Mouse (Mus musculus) telencephalon, adult 2 months (tissue): ENCODE results near the gene Clk3.
A peak's percentile ranks its signal among the peaks of the same experiment; 100 is the strongest.

Experiments used
- DNase-seq: peaks from one replicate; pipeline ENCODE4 v3.0.0-alpha.2; 2011; ENCODE audit warnings: low read depth, low spot score

Gene Clk3

DNA sequence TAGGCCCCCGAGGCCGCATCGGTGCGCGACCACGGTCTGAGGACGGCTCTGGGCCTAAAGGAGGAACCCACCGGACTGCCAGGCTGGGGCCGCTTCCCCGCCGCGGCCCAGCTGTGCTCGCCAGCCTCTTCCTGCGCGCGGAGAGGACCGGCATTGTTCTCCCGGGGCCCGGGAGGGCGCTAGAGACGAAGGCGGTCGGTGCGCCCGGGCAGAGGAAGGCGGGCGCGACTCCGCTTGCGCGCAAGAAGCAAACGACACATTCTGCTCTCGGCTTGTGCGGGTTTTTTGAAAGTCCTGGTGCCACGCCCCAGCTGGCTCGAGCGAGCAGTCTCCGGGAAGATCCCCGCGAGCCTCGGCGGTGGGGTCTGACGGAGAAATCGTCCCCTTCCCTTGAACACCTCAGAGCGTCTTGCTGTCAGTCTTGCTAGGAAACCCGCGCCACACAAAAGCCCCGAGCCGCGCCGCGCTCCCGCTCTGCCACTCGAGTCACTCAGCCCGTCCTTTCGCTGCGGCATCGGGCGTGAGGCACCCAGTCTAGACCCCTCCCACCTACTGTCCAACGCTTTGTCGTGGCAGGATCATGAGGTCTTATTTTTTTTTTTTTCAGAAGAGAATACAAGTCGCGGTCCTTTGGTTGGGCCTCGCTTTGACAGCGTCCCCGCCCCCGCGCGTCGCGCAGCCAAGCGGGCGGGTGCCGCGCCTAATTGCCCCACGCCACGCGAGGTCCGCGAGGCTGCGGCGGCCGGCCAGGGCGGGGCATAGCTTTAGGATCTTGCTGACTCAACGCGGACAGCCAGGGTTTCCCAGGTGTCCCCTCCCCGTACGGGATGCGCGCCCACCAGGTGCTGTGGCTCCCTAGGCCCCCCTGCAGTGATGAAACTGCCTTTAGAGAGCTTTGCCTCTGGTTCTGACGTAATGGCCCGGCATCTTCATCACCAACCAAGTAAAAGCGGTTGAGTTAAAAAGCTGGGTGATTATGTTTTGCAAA lies at the start of gene Clk3:
Gene Clk3 (minus strand): TSS at position 497 of the 988 bp plus-strand sequence.
- DNase-seq, result no peak

DNA sequence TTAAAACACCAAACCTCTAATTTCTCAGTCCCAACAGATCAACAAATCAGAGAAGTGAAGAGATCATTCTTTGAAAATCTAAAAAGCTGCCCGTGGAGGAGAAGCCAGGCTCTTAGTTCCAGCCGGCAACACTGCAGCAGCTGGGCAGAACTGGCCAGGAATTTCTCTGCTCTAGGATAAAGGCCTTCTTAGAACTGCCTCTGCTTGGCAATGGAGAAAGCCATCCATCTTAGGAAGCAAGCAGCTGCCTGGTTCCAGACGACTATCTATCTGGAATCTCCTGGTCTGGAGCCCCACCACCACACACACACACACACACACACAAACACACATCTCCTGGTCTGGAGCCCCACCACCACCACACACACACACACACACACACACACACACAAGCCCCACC lies 49.2 kb upstream of the Clk3 start:
- no peak for DNase-seq

DNA sequence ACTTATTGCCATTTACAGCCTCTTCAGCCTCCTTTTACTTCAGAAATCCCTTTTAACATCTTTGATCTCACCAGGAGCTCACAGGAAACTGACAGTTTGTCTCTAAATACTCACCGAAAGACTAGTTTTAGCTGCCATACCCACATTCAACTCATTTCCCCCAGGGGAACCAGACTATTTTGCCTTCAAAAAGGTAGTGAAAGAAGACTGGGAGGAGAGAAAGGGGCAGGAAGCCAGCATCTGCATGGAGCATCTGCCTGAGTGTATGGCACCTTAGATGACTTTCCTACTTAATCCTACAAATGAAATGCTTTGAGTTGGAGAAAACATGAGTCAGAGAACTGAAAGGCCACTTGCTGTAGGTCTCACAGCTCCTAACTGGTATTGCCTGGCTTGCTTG lies 48.4 kb upstream of the Clk3 start:
- no peak for DNase-seq

DNA sequence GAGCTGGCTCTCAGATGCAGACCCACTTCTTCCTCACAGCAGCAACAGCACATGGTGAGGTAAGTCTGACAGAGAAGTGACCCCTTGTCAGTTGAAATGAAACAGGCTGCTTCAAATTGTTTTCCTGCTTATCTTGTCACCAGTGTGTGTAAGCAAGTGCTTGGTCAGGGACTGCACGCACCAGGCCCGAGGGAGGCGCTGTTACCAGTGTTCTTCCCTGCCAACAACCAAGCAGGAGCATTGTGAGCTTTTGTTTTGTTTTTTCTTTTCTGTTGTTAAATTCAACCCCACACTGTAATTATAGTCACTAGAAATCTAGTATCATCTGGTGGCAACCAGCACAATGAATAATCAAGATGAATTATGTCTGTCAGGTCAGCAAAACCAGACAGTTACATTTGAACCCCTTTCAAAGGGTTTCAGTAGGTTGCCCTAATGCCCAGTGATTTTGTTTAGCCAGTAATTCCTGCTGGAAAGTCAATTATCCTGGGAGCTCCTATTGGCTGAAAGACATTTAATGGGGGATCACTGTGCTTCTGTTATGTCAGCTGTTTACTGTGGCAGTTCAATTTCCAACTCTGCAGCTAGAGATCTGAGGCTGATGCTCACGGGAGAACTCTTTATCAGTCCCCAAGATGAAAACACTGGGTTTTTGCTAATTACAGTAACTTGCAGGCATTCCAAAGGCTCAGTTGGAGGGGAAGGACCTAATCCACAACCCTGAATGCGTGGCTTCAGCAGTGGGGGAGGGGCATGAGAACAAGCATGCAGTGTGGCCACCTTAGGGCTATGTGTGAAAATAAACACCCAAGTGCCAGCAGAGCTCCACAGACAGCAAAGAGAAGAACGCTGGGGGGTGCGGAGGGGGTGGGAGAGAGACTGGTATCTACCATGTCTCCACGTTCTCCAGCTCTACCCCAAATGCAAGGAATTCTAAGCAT lies 46.4 kb upstream of the Clk3 start:
- DNase-seq, result no peak

DNA sequence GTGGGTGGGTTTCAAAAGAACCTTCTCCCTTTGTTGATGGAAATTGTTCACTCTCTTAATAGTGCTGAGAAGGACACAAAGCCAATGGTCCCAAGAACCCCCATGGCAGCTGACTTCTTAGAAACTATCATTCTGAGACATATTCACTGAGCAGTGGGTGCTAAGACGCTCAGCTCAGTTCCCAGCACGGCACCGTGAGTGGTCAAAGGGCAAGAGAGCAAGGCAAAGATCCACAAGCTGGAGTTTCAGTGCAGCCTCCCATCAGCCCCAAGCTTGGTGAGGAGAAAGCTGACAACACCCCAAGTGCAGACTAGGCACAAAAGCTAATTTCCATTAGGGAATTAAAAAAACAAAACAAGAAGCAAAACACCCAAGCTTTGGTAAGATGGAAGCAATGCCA lies 45.0 kb upstream of the Clk3 start:
- DNase-seq, result no peak

DNA sequence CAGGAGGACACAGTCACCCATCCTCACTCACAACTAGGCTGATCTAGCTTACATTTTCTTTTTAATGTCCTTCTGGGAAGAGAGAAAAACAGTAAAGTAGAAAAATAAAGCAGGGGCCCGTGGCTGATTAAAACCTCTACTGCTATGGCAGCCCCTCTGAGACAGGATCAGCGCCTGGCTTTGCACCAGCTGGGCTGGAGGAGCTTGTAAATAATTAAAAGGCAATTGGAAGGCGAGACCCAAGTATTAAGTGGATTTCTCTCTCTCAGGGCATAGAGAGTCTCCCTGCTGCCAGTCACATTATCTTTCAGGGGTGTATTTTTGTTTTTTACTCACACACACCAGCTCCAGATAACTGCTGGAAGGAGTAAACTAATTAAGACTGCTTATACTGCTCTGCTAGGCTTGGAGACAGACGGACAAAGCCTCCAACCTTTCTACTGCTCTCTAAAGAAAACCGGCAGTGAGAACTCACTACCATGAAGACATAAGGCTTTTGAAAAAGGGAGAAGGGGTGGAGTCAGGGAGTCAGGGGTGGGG lies 43.2 kb upstream of the Clk3 start:
- DNase-seq, result no peak

DNA sequence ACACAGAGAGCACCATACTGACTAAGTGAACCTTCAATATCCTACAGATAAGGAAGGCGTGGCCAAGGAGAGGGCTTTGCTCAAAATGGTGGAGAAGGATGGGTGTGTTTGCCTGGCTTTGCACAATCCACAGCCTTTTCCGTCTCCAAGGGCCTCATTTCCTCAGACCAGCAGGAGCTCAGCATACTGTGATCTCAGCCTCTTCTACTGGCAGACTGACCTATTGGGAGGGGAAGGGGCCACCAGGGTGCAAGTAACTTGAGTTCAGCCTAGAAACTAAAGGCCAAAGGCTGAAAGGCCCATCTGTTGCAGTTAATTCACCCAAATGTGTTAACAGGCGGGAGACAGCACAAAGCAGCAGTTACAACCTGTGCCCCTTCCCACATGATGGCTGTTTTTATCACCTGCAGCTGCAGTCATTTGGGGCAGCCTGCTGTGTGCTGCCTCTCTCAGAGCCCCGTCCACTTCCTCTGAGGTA lies 41.6 kb upstream of the Clk3 start:
- no peak for DNase-seq

DNA sequence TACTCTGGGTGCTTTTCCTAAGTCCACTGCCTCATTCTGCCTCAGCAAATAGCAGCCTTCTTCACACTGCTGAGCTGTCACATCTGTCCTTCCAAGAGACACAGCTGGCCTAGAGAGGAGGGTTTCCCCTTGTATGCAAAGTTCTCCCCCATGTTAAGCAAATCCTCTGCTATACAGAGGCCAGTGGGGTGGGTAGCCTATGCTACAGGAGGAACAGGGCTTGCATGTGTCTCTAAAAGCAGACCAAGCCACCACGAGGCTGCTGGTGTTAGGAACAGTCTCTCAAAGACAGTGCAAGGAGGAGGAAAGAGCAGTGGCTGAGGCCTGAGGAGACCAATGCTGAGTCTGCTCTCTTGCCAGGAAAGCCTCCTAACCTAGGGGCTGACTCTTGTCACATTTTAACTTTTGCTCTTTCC lies 40.4 kb upstream of the Clk3 start:
- no peak for DNase-seq

DNA sequence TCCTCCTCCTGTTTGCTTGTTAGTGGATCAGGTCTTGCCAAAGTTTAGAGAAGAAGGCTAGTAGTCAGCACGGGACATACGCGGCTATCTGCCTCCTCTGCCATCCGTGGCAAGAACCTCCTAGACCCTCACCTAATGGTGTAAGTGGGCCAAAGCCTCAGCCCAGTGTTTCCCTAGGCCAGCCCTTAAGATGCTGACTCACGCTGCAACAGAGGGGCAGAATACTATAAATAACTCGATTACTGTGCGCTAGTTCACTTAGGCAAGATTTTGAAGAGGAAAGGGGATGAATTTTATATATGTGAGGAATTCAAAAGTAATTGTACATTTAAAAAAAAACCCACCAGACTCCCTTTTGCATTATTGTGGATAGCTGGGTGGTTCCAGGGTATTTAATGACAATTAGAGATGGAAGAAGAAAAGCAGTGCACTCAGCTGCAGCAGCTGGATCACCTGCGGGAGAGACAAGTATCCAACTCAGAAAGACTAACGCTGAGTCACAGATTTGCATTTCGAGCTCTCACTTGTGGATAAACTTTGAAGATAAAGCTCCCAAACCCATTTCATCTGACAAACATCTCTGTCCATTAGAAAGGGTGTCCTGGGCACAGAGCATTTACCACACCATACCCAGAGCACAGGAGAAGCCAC lies 39.6 kb upstream of the Clk3 start:
- DNase-seq, result no peak

DNA sequence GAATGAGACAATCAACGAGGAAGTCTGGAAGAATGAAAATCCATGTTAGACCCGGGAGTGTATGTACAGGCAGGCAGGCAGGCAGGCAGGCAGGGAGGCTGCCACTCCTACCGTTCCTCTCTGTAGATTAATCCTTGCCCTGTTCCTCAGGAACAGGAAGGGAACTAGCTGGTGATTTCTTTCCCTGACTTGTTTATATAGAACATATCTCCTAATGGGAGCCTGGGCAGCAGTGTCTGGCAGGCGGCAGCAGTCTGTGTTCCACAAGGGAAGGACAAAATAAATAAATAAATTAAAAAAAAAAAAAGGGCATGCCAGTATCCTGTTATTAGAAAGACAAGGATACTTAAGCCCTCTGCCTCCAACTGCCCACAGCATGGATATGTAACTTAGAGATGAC lies 38.2 kb upstream of the Clk3 start:
- DNase-seq, result no peak

DNA sequence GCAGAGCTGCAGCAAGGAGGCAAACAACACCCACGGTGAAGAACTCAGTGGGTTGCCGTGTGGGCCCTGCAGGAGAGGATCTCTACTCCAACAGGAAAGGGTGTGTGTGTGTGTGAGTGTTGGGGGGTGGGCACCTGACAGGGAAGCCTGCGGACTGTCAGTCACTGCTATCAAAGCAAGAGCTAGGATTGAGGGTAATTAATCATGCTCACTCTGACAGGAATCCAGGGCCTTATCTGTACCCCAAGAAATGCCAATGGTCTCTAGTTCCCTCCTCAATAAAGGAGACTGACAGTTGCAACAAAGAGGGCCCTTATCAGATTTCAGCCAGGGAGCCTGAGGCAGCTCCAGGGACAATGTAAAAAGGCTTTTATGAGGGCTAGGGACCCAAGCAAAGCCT lies 37.4 kb upstream of the Clk3 start:
- no peak for DNase-seq

DNA sequence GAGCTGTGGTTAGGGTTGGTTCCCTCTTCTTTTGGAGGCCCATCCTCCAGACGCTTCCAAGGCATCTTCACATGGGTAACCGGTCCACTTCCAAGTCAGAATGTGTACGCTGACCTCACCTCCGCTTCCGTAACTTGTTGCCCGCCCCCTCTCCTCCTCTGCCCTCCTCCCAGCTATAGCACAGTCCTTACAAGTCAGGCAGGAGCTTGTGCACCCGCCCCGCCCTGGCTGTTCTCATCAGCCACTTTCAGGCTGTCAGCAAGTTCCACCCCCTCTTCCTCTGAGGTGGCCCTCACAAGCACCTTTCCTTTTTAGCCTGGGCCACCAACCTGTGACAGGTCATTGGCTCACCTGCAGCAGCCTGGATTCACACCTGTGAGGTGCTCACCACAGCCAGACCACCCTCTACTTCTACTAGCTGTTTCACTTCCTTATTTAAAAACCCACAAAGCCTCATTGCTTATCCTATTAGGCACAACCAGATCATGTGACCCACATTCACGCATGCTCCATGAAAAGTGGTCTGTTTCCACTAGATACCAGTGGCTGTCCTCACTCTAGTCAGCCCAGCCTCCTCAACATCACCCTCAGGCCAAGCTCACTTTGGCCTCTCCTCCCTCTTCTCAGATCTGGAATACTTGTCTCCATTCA lies 34.8 kb upstream of the Clk3 start:
- DNase-seq, result no peak

DNA sequence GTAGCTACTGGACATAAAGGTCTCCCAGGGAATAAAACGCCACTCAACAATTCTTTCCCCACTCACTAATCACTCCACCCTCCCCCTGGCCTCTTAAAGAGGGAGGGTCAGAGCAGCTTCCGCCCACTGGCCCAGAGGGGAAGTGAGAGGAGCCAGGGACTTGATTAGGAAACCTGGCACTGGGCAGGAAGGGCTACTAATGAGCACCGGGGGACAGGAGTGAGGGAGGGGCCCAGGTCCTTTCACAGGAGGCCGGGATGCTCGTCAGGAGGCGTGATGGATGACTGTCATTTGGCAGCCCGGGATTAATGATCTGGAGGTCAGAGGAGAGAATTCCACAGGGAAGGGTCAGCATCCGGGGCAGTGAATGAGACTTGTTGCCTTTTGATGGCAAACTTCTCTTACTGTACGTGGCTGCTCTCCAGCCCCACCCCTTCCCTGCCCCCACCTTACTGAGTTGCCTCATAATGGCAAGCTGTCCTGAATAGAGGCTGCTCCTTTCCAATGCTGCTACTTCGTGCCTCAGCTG lies 33.1 kb upstream of the Clk3 start:
- DNase-seq, result no peak

DNA sequence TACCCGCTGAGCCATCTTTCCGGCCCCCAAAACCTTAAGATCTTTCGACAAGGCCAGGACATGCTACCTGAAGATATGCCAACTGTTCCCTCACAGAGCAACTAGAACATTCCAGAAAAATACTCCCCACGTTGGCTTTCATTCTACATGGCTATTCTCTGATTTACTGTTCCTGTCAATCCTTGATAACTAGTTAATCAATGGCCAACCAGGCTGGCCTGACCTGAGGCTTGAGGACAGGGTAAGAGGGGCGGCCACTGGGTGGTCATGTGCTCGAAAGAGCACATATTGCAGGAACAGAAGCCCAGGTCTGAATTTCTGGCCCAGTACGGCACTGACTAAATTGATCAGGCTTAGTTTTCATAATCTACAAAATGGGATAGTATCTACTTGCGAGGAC lies 31.8 kb upstream of the Clk3 start:
- DNase-seq, result no peak

DNA sequence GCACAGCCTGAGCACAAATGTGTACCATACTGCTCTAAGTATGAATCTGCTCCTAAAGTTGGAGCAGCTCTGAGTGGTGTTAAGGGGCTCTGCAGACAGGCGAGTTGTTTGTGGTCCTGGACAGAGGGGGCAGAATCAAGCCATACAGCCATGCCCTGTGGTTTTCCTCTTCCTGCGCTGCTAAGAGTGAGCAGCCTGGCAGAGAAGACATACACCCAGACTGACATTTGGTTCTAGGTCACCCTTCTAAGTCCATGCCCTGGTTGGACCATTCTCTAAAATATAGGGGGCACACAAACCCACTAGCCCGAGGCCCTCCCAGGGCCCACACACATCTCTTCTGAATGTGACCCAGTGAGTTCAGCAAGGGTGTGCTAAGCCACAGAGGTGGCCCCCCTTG lies 24.1 kb upstream of the Clk3 start:
- no peak for DNase-seq

DNA sequence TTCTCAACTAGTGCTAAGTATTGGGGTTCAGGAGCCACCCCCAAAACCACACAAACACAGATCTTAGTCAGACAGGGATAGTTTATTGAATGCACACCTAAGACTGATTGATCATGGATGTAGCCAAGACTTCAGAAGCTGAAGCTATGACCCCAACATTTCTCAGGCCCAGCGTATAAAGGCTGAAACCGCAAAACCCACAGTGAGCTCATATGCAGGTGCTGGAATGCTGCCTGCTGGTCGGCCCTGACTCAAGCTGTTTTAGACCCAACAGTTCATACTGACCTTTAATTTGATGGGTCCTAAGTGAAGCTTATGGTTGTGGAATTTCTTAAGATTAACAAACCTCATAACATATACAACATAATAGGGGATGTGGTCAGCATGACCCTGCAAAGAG lies 17.0 kb upstream of the Clk3 start:
- DNase-seq, result no peak

DNA sequence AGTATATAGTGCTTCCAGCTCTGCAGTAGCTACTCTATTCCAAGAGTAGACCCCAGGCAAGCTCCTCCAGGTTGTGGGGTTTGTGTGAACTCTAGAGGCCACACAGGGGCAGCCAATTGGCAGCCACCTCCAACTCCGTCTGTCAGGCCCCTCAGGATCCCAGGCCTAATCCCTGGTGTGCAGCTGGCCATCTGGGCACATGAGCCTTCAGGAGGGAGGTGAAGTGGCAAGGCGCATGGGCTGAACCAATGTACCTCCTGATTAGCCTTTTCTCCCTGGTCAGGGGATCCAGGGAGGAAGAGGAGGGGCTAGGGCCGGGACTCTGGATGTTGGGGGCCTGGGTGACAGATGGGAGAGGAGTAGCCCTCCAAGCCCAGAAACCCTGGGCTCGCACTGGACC lies 10.1 kb upstream of the Clk3 start:
- DNase-seq, result no peak

DNA sequence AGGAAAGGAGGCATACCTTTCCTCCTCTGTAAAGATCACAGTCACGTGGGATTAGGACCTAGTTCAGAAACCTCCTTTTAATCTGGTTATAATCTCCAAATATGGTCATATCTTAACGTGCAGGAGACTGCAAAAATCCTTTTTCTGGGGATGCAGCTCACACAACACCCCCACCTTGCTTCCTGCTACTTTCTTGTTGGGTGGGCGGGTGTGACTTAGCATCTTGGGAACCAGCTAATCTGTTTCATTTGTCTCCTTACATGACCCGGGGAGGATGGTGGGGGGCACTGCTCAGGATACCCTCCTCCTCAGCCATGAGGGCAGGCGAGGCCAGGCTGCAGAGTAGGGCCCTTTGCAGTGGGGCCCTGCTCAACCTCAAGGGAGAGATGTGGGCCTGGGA lies 9.4 kb upstream of the Clk3 start:
- peak; percentile 80 for DNase-seq

DNA sequence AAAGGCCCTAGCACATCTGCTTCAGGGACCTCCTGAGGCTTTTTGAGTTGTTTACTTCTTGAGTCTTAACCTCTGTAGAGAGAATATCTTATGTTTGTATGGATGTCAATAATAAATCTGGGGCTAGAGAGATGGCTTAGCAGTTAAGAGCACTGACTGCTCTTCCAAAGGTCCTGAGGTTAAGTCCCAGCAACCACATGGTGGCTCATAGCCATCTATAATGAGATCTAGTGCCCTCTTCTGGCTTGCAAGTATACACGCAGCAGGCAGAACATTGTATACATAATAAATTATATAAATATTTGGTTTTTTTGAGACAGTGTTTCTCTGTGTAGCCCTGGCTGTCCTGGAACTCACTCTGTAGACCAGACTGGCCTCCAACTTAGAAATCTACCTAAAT lies 8.5 kb upstream of the Clk3 start:
- DNase-seq, result no peak

DNA sequence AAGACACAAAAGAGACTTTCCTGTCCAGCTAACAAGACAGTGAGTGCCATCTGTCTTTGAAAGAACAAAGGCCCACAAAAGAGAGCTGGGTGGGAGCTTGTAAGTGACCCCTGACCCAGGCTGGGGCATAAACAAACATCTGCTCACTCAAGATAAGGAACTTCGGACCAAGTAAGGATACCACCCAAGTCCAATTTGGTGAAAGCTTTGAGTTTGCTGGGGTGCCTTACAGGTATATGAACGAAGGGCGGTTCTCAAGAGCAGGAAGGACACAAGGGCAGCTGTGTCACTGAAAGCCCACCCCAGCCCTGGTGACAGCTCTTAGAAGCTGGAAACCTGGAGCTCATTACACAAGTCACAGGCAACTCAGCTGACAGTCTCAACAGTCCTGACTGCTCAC lies 8.1 kb upstream of the Clk3 start:
- DNase-seq, result no peak

DNA sequence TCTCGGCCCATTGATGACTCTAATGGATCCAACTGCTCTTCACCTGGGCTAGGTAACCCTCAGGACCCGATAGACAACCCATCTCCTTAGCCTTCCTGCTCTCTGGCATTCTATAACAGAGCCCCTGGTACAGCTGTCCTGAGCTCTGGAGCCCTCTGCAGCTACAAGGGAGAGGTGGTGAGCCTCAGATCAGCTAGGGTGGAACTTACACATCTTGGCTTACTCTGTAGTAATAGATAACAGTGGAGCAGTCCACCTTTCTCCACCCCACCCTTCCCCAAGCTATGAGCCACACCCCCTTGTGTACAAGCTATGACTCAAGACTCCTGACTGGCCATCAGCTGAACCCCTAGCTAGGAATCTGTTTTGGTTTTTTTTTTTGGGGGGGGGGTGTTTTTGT lies 5.2 kb upstream of the Clk3 start:
- DNase-seq, result no peak
